Mouse (Mus musculus) retina, adult 2 months (tissue): ENCODE data around the gene Shb.

Source experiments
- DNase-seq: peaks from one replicate; pipeline ENCODE4 v3.0.0-alpha.2; 2012; ENCODE audit warnings: low read depth, low spot score

Gene Shb

GRCm38 (mm10) chr4:45455001-45455400, 77.3 kb downstream of the Shb start:
- DNase-seq: no peak

DNA sequence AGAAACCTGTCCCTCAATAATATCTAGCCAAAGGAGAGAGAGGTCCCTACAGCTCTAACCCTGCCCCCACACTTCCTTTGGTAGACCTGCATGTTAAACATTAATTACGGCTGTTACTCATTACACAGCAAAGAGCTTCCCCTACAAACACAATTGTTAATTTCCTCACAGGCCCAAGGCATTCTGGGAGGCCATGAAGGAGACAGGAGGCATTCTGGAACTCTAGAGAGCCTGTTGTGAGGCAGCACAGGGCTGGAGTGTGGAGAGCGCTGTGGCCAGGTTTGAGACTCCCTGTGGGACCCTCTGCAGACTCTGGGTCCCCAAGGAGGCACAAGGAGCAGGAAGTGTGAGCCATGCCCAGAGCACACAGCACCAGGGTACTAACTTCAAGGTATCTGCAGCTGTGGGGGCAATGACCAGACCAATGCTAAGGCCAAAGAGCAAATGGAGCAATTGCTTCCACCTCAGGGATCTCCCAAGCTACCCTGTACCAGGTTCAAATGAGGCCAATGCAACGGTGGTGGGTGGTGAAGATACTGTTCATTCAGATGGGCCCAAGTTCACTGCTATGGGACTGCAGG, 78.9 kb downstream of the Shb start:
- DNase-seq: no peak

GRCm38 (mm10) chr4:45452569-45453111, 79.6 kb downstream of the Shb start:
- DNase-seq: no peak

DNA sequence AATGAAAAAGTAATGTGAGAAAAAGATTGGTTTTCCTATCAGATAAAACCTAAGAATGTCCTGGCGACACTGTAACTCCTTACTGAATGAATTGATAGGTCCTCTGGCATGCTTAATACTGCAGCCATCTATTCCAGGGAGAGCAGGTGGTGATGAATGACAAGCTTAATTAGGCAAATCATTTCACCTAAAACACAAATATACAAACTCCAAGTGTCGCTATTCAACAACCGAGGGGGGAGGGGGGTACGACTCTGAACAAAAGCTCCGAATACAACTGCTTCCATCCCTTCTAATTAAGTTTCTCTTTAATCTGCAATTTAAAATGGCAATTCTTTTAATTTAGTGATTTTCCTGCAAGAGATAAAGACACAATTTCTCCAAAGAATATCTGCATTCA, 83.3 kb downstream of the Shb start:
- no peak for DNase-seq

GRCm38 (mm10) chr4:45448481-45448880, 83.8 kb downstream of the Shb start:
- no peak for DNase-seq

DNA sequence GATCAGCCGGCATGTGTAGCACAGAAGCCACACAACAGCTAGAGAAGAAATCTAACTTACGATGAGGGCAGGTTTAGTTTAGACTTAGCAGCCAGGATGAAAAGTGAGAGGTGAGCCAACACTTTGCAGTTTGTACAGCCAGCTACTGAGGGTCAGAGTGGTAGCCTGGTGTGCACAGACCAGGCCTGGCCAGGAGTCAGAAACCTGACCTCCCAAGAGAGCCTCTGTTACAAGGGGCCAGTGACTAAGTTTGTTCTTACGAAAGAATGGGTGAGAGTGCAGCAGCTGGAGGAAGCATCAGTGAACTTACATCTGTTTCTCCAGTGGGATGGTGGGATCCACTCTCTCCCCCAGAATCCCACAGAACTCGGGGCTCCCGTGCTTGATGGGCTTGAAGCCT, 85.1 kb downstream of the Shb start:
- DNase-seq: no peak

GRCm38 (mm10) chr4:45445235-45445634, 87.0 kb downstream of the Shb start:
- DNase-seq: no peak

DNA sequence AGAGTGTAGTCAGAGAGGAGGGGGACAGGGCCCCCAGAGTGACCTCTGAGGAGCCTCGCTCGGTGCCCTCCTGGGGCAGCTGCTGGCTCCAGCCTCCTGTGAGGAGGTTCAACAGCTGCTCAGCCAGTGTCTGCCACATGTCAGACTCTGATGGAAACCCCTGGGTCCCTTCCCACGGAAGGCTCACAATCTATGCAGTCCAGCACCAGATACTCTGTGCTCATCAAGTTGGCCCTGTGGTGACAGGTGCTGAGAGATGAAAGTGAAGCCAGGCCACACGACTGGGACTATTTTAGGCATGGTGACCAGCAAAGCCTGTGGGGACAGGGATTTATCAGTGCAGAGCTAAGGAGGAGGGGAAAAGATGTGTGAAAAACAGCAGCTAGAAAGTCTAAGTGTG, 87.5 kb downstream of the Shb start:
- no peak for DNase-seq

DNA sequence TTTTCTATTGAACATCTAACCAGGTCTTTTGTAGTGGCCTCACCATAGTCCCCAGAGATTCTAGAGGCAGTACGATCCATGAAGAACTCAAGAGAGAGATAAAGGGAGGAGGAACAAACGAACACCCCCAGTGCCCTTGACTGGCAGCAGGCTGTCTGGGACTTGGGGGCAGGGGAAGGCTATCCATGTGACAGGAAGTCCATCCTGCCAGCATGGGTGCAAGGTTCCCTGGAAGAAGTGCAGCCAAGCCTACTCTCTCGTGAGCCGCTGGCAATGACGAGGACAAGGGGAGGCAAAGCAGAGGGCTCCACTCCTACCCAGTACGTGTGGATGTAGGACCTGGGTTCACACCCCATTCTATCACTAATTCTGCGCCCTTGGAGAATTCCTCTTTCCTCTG, 88.6 kb downstream of the Shb start:
- DNase-seq: no peak

DNA sequence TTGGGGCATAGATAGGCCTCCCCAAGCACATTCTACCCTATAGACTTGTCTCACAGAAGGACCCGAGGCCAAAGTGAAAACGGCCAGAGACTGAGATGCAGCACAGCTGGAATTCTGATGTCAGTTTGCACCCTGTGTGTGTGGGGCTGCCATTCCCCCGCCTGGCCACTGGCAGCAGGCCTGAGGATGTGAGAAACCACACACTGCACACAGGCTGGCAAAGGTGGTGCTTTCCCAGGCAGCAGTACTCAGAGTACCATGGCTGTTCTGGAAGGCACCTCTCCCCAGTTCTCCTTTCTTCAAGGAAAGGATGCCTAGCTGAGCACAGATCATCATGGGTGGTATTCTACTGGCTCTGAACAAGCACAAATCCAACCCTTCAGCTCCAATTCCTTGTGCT, 90.0 kb downstream of the Shb start:
- no peak for DNase-seq

- DNase-seq: no peak
Observed at GRCm38 (mm10) chr4:45441778-45442177, 90.5 kb downstream of the Shb start.

DNA sequence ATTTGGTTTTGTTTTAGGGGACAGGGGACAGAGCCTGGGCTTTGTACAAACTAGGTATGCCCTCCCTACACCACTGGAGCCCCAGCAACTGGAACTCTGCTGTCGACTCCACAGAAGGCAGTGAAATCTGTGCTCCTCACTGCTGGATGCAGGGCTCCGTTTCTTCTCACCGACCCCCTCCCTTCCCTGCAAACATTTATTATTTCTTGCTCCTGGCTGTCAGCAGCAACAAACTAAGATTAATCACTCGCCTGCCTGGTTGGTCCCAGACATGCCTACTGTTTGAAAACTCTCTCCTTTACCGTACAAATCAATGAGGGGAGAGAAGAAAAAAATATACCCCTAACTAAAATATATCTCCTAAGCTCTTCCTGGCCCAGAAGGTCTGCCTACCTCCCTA, 93.0 kb downstream of the Shb start:
- DNase-seq: no peak

GRCm38 (mm10) chr4:45437010-45437409, 95.3 kb downstream of the Shb start:
- DNase-seq: no peak

DNA sequence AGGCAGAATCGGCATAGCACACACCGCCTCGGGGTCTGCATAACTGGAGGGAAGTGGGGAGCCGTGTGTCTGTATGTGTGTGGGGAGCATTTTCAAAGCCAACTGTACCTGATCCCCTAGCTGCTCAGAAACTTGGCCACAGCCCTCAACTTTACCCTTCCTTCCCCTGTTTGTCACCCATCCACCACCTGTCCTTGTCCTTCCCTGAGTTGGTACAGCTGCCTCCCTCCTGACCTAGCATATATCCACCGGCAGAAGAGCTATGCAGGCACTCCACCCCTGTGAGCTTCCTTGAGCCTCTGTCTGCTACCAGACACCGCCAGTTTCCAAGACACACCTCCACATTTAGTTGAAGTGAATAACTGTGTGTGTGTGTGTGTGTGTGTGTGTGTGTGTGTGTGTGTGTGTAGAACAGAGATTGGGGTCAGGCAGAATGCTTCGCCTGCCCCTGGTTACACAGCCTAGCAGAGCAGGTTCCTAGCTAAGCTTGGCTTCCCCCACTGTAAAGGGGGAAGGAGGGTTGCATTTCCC, 95.8 kb downstream of the Shb start:
- DNase-seq: no peak

- DNase-seq: no peak
Observed at GRCm38 (mm10) chr4:45435899-45436298, 96.4 kb downstream of the Shb start.

GRCm38 (mm10) chr4:45434681-45435080, 97.6 kb downstream of the Shb start:
- DNase-seq: no peak

DNA sequence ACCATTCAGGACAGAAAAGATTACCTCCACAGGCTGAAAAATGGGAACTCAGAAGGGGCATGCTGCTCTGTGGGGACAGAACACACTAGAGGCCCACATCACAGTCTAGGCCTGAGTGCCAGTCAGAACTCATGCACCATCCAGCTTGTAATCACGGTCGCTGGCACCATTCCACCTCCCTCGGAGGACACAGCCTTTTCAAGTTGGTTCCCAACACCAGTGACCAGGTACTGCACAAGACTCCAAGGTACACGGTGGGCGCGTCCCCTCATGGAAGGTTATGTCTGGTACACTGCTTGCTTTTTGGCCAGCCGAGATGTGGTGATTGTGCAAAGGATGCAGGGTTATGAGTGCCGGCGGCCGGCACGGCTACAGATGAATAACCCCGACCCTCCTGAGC, 98.2 kb downstream of the Shb start:
- DNase-seq: no peak

- no peak for DNase-seq
Observed at GRCm38 (mm10) chr4:45431806-45432205, 100.5 kb downstream of the Shb start.

DNA sequence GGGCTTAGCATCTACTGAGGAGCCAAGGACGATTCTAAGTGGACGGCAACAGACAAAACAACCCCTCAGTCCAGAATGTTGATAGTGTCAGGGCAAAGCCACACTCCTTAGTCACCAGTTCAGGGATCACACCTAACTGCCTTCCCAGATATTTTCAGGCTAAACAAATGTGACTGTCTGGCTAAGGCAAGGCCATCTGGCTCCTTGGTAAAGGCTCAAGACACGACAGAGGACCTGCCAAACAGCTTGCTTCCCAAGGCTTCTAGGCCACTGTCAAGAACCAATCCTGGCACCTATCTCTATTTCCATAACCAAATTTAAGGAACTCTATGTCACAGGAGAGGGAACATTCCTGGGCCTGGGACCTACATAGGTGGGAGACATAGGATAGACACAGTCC, 101.0 kb downstream of the Shb start:
- DNase-seq: no peak

- no peak for DNase-seq
Observed at GRCm38 (mm10) chr4:45429451-45429850, 102.8 kb downstream of the Shb start.

GRCm38 (mm10) chr4:45426724-45427457, 105.4 kb downstream of the Shb start:
- DNase-seq: no peak

DNA sequence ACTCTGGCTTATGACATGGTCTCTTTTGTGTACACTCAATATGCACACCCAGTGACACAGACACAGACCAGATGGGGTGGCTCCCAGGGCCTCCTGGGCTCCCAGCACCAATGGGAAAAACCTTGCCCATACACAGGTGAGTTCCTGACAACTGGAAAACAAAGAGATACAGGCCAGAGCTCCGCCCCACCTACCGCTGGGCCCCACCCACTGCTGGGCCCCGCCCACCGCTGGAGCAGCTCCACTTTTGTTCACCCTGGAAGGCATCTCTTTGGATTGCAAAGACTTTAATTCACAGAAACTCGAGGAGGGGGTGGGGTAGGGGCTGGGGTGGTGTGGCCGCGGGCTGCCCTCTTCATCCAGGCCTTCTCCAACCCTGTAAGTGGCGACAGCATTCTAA, 108.9 kb downstream of the Shb start:
- no peak for DNase-seq

GRCm38 (mm10) chr4:45422640-45423039, 109.6 kb downstream of the Shb start:
- DNase-seq: no peak
